Mouse (Mus musculus): Measurements from ENCODE around the gene Cacna1e. TPM values are rescaled to one million over a fixed set of nuclear protein-coding genes. Genes with fewer than 3 reads are reported as not detected.

The Cacna1e gene
- total RNA-seq, 2 experiments from 2014 or later: 0.38 to 1.1 TPM

DNA sequence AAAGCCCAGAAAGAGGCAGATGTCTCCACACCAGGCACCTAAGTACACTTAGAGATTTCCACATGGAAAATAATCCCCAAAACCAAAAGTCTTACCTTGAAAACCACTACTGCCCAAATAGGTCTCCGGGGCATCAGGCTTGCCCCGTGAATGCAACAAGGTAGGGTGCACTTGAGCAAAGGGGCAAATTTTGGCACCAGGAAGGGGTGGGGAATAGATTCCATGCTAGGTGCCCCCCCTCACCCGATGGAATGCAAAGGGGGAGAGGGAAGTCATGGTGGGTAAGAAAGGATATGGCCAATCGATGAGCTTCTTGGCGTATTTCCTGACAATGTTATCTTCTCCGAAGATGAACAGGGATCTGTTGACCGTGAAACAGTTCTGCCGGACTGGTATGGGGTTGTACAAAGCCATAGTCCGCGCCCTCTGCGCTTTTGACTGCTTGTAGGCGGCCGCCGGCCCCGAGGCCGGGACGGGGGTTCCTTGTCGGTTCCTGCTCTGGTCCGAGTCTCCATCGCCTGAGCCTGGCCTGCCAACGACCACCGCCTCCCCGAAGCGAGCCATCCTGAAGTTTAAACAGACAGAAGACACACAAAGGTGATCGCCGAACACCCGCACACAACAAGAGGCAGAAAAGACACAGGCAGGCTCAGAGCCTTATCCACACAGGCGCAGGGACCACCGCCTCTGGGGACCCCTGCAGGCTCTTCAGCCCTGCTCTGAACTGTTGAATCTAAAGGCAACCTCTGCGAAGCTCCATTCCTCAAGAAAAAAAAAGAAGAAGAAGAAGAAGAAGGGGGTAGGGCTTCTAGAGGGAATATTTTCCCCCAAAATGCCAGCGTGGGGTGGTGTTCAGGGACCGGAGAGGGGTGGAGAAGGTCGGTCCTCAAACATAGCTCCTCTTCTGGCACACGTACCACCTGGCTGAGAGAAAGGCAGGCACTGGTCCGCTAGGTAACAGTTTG is 158.7 kb downstream of the Cacna1e start:
- intact Hi-C loops (cut with DNase I): no loop called here
- no peak for DNase-seq

DNA sequence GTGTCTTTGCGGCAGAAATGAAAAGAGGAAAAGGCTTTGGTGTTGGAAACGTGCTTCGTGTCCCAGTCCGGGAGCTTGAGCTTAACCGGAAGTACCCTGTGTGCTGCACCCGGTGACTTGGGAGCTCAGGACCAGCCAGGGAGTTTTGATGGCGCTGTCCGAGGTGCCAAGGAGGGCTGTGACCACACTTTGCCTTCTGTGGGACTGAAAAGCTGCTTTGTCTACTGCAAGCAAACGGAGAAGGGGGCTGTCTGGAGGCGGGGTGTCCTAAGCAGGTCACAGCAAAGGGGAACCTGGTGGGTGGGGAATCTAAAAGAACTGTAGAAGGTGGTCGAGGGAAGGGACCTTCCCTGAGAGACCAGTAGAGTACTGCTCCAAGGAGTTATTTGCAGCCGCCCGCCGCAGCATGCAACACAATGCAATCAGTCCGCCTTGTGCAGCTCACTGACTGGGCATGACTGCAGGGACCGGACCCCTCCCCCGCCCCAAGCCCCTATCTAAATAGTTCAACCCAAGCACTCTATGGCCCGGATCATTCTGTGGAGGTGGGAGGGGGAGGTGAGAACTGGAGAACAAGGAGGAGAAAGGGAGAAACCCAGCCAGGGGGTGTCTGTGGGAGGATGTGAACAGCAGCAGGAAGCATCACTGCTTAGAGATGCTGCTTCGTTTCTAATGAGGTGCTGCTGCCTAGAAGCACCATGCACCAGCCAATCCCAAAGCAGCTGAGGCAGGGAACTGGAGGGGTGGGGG is 160.6 kb downstream of the Cacna1e start:
- DNase-seq: peak in 1 of 2 experiments; percentile 9

DNA sequence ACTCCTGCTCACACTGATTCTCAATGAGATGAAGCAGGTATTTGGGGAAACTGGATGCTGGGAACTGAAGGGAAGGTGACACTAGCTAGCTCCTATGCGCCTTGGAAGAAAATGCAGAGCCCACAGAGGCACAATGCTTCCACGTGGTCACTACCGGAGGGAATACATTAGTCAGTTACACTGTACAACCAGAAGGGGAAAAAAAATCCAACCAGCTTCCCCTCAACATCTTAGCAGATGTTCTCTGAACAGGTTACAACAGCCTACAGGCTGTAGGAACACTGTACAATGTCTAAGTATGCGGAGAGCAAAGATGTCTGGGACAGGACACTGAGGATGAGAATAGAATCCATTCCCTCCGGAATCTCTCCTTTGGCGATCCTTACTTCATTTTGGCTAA is 161.2 kb downstream of the Cacna1e start:
- intact Hi-C loops (cut with DNase I): no loop called here
- DNase-seq: no peak

More for the DNA sequence above, 160.6 kb downstream of the Cacna1e start:
- intact Hi-C loops (cut with DNase I): no loop called here

DNA sequence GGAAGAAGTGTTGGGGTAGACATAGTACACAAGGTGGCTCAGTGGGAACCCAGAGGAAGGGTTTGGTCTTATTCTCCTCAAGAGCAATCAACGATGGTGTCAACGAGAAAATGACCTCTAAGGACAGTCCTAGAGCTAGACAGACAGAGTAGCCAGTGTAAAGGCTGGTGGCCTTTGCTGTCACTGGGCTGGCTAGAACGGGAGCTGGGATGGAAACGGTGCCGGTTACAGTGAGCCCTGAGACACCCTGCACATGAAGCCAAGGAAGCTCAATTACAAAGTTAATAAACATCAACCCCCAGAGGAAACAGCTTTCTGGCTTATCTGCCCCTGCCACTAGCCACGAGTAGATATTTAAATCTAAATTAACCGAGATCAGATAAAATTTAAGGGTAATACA is 168.7 kb downstream of the Cacna1e start:
- intact Hi-C loops (cut with DNase I): no loop called here
- no peak for DNase-seq

GRCm38 (mm10) chr1:154712747-154713146 is 171.6 kb downstream of the Cacna1e start:
- intact Hi-C loops (cut with DNase I): no loop called here
- no peak for DNase-seq

- no peak for DNase-seq
- intact Hi-C loops (cut with DNase I): no loop called here
Observed at GRCm38 (mm10) chr1:154707584-154708290, 176.6 kb downstream of the Cacna1e start.

- intact Hi-C loops (cut with DNase I): no loop called here
- no peak for DNase-seq
Observed at GRCm38 (mm10) chr1:154706974-154707373, 177.3 kb downstream of the Cacna1e start.

DNA sequence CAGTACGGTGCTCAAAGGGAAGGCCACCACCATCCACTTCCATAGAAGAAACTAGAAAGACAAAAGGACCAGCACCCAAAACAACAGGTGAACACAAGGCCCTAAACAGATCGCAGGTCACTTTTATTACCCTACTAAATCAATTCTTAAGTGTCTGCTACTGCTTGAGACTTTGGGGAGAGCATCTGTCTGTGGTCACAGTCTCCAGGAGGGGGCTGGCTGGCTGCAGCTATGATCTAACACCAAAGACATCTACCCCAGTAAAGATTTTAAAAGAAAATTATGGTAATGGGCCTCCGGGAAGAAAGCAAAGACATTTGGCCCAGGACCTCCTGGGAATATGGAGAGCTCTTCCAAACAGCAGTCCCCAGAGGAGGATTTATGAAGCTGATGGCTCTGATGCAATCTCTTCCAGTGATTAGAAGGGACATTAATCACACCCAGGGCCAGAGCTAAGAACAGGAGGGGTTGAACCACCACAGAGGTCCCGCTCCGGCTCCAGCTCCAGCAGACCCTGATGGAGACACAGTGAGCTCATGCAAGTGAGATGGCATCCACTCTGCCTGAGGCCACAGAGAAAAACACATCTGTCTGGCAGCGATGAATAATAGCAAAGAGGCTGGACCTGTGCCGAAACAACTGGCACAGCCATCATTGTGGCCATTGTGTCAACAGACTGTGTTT is 178.3 kb downstream of the Cacna1e start:
- intact Hi-C loops (cut with DNase I): no loop called here
- DNase-seq: no peak

DNA sequence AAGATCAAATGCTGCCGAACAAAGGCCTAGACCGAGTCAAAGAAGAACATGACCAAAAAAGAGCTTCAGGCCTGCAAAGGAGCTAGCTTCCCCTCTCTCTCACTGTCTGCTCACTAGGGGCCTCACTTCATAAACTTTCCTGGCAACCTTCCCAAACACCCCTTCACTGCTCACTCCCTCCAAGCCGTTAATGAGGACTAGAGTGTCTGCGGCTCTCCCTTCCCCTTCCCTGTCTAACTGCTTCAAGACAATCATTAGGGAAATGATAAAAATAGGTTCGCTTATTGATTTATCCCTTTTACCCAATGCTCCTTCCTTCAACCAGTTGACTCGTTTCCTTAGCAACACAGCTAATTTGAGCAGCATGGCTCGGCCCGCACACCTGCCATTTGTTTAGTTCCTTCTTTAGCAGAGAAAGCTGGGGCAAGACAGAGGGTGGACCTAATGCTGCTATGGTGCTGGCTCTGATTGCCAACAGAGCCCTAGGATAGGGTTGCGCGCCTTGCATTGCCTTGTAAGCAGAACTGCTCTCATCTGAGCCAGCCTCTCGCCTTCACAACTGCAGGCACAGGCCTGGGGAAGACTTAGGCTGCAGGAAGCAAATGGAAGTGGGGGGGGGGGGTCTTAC is 179.6 kb downstream of the Cacna1e start:
- no peak for DNase-seq
- intact Hi-C loops (cut with DNase I): no loop called here

DNA sequence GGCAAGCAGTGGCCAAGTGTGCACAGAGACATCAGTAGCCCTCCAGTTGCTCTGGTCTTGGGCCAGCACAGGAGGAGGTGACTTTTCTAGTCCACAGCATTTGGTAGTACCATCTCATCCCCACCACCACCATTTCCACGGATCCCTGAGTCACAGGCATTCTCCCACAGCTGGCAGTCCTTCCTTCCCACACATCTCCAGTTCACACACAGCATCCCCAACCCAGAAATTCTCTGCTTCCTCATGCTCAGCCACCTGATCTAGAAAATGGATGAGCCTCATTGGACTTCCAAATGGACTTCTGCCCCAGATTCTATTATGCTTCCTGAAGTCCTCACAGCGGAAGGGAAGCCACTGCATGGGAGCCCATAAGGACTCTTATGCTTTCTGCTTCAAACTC is 181.7 kb downstream of the Cacna1e start:
- intact Hi-C loops (cut with DNase I): no loop called here
- no peak for DNase-seq

GRCm38 (mm10) chr1:154688876-154689665 is 195.2 kb downstream of the Cacna1e start:
- intact Hi-C loops (cut with DNase I): no loop called here
- DNase-seq: no peak

DNA sequence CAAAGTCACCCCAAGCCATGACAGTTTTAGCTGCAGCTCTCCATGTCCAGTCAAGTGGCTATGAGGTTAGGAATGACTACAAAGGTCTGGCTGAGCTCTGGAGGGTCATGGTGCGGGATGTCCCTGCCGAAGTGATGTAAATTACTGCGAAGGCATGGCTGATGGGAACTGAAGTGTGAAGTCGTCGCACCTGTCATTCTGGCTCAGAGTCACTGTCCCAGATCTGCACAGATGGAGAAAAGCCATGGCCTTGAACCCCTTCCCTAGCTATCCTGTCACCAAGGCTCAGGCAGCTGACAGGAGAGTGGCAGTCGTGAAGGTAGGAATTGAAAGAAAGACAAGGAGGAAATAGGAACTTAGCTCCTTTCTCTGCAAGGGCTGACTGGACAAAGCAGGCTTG is 197.4 kb downstream of the Cacna1e start:
- intact Hi-C loops (cut with DNase I): no loop called here
- DNase-seq: no peak

- intact Hi-C loops (cut with DNase I): no loop called here
- no peak for DNase-seq
Observed at GRCm38 (mm10) chr1:154683477-154684106, 200.7 kb downstream of the Cacna1e start.

DNA sequence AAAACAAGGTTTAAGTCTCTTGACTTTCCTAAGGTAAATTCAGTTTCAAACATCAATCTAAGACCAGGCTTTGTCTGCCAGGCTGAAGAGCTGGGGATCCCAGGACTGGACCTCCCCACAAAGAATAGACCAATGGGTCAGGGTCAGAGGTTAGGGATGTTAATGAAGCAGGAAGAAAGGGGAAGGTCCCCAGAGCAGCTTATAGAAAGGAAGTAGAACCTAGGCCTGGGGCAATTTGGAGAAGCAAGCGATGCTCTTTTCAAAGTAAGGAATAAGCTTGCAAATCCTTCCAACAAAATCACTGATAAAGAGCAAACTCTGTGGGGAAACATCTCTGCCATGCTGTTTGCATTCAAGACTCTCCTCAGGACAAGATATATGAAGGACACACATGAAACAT is 205.3 kb downstream of the Cacna1e start:
- intact Hi-C loops (cut with DNase I): no loop called here
- no peak for DNase-seq

- intact Hi-C loops (cut with DNase I): no loop called here
- DNase-seq: no peak
Observed at GRCm38 (mm10) chr1:154678151-154678550, 206.2 kb downstream of the Cacna1e start.

- intact Hi-C loops (cut with DNase I): no loop called here
- no peak for DNase-seq
Observed at GRCm38 (mm10) chr1:154677677-154678076, 206.6 kb downstream of the Cacna1e start.

- intact Hi-C loops (cut with DNase I): no loop called here
- no peak for DNase-seq
Observed at GRCm38 (mm10) chr1:154663721-154664120, 220.6 kb downstream of the Cacna1e start.

DNA sequence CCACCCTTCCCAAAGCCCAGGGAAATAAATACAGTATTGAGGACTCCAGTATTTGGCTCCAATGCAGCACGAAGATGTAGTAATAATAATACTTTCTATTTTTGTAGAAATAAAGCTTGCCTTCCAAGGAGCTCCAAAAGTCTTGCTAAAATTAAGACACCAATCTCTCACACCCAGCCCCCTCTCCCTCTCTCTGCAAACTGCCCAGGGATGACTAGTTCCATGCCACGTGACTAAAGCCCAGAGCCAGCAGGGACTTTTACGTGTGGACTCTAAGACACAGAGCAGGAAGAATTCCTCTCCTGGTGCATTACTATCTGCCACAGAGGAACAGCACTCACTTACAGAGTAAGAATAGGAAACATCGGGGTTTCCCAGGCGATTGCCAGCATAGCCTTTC is 222.3 kb downstream of the Cacna1e start:
- intact Hi-C loops (cut with DNase I): no loop called here
- DNase-seq: no peak
